Mouse (Mus musculus): ENCODE results near the gene Tmem19.

Gene Tmem19

GRCm38 (mm10) chr10:115361840-115362622, at the start of gene Tmem19:
Gene Tmem19 (minus strand): TSS chr10:115362501.
- in situ Hi-C loops (cut with MboI; ENCODE audit: low sequenced_read_pairs): no loop called here

- in situ Hi-C loops (cut with MboI; ENCODE audit: low sequenced_read_pairs): loop anchor here (10.0 to 25.0 kb wide), 2 partner anchors 82 to 781 kb away; no protein-coding TSS in a partner anchor
These were observed 44.1 kb upstream of the Tmem19 start for GRCm38 (mm10) chr10:115406393-115406792.

GRCm38 (mm10) chr10:115391896-115392295, 29.6 kb upstream of the Tmem19 start:
- in situ Hi-C loops (cut with MboI; ENCODE audit: low sequenced_read_pairs): no loop called here

GRCm38 (mm10) chr10:115391076-115391475, 28.8 kb upstream of the Tmem19 start:
- in situ Hi-C loops (cut with MboI; ENCODE audit: low sequenced_read_pairs): no loop called here

- in situ Hi-C loops (cut with MboI; ENCODE audit: low sequenced_read_pairs): no loop called here
These were observed 25.6 kb upstream of the Tmem19 start for GRCm38 (mm10) chr10:115387891-115388290.

DNA sequence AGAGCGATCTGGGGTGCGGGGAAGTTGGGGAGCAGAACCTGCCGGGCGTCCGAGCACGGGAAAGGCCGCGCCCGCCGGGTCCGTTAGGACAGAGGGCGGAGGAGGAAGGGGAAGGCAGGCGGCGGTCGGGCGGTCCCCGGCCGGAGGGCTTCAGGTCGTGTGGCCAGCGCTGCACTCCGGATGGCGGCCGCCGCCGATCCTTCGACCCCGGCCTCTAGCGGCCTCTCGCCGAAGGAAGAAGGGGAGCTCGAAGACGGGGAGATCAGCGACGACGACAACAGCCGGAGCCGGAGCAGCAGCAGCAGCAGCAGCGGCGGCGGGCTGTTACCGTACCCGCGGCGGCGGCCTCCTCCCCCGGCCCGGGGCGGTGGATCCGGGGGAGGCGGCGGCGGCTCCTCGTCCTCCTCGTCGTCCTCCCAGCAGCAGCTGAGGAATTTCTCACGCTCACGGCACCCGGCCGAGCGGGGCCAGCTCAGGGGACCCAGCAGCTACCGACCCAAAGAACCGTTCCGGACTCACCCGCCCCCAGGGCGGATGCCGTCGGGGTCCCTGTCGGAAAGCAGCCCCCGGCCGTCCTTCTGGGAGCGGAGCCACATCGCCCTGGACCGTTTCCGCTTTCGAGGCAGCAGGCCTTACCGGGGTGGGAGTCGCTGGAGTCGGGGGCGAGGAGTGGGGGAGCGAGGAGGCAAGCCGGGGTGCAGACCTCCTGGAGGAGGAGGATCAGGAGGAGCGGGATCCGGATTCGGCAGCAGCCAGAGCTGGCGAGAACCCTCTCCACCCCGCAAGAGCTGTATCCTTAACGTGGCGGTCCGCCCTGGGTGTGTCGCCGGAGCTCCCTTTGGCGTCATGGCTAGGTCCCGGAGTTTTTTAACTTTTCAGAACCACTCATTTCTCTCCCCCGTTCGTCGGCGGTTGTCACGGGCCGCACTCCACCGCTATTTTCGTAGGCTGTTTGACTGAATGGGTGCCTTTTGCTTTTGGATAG, 23.0 kb upstream of the Tmem19 start:
- in situ Hi-C loops (cut with MboI; ENCODE audit: low sequenced_read_pairs): no loop called here

DNA sequence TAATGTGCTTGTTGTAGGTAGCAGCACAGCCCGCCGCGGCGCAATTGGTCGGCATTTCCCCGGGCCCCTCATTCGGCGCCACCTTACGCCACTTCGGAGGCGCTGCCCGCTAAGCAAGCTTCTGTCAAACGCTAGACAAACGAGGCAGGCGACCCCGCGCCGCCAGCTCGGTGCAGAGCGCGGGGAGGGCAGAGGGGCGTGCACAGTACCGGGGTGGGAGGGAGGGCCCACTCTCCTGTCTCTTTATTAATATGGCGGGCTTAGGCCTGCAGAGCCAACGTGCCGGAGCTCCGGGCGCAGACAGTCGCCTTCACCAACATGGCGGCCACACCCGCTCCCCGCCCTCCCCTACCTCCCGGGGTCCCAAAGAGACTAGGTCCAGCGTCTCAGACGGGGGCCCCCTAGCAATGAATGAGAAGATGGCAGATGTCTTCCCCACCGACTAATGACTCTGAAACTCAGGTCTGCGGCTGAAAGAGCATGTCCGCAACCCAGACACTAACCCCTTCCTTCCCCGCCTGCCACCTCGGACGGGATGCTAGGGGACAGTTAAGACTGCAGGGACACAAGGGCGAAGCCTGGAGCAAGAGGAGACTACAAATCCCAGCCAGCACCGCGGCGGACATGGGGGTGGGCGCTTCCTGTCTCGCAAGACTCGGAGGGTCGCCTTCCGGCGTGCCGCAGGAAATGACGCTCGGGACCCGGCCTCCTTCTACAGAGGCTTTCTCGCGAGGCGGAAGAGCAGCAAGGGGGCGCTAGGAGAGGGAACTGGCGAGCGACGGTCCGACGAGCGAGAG, 22.1 kb upstream of the Tmem19 start, which contains the start of the genes Thap2 and Zfc3h1:
TSS of gene Thap2 (minus strand) at position 223 of the 797 bp plus-strand sequence.
TSS of gene Zfc3h1 (plus strand) at position 739 of the 797 bp plus-strand sequence.
- in situ Hi-C loops (cut with MboI; ENCODE audit: low sequenced_read_pairs): no loop called here

- in situ Hi-C loops (cut with MboI; ENCODE audit: low sequenced_read_pairs): no loop called here
These were observed 21.4 kb upstream of the Tmem19 start for GRCm38 (mm10) chr10:115383644-115384220.

- in situ Hi-C loops (cut with MboI; ENCODE audit: low sequenced_read_pairs): no loop called here
These were observed 20.7 kb upstream of the Tmem19 start for GRCm38 (mm10) chr10:115382846-115383643.

GRCm38 (mm10) chr10:115381506-115382084, 19.3 kb upstream of the Tmem19 start:
- in situ Hi-C loops (cut with MboI; ENCODE audit: low sequenced_read_pairs): no loop called here

DNA sequence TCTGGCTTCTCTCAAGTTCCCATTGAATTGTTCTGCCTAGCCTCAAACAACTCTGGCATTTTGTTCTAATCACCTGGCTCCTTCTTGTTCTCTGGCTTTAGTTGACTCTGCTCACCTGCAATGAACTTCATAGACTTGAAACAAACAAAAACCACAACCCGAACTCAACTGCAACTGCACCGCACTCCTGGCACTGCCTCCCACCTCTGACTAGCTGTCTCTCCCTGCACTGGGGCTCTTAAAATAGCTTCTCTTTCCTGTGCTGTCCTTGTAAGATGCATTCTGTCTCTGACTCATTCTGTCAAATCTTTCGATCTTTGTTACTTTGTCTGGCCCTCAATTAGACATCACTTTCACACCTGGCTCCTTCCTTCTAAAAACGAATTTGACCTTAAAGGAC, 850 bp upstream of the Tmem19 start:
- in situ Hi-C loops (cut with MboI; ENCODE audit: low sequenced_read_pairs): no loop called here

DNA sequence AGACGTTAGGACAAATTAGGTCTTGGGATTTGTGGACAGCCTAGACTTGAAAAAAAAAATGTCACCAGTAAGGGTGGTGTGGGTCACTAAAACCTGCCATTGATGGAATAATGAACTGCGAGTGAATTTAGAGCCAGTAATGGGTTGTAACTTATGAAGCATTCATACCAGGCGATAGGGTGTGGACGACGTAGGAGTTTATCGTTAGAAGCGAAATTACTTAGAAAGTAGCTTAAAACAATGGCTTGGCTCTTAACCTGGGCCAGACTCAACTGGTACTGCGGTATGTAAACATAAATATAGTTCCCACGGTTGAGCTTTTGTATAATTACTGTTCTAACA, 293 bp upstream of the Tmem19 start:
- in situ Hi-C loops (cut with MboI; ENCODE audit: low sequenced_read_pairs): no loop called here

GRCm38 (mm10) chr10:115359066-115359465, 3.2 kb downstream of the Tmem19 start:
- in situ Hi-C loops (cut with MboI; ENCODE audit: low sequenced_read_pairs): no loop called here

DNA sequence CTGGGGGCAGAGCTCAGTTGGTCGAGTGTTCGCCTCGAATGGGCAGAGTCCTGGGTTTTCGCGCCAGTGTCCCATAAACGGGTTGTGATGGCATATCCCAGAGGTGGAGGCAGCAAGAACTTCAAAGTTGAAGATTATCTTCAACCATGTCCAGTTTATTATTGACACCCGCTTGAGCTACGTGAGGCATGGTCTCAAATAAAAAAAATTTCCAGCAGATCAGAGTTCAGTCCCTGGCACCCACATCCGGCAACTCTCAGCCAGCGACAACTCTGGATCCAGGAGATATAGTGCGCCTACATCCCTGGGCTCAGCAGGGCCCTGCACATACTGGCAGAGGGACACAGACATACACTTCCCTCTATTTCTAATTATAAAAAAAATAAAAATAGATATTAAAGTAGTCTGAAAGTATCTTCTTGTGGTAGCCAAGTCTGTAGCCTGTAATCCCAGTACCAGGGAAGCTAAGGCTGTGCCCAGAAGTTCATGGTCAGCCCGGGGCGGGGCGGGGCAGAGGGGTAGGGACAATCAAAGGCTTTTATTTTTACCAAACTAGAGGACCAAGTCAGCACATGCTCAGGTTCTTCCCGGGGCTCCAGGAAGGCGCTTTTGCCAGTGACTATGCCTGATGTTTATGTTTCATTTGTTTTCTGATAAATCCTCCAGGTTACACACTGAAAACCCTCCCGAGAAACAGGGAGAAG, 3.9 kb downstream of the Tmem19 start:
- in situ Hi-C loops (cut with MboI; ENCODE audit: low sequenced_read_pairs): no loop called here

DNA sequence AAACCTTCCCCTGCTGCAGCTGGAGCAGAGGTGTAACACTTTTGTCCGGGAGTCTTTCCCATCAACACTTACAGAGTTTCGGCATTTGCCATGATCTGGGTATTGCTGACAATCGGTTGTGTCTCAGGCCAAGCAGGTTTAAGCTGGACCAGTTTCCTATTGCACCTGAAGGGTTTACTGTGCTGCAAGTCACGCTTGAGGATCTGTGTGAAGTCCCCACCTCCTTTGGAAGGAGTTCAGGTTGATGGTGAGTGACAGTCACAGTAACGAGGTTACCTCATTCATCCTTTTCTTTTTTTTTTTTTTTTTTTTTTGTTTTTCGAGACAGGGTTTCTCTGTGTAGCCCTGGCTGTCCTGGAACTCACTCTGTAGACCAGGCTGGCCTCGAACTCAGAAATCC, 6.2 kb downstream of the Tmem19 start:
- in situ Hi-C loops (cut with MboI; ENCODE audit: low sequenced_read_pairs): no loop called here

GRCm38 (mm10) chr10:115355016-115355415, 7.3 kb downstream of the Tmem19 start:
- in situ Hi-C loops (cut with MboI; ENCODE audit: low sequenced_read_pairs): no loop called here

DNA sequence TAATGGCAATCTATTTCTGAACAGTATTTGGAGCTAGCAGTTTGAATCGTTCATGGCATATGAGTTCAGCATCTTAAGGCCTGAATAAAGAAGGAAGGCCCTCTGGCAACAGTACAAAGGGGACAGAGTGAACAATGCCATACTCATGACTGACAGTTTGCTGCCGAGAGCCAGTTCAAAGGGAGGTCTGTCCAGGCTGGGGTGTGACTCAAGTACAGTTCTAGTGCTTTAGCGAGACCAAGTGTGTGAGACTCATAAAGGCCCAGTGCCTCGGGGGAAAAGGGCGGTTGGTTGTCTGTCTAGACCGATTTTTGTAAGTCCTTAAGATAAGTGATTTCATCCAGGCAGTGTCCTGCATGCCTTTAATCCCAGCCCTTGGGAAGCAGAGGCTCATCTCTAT, 7.7 kb downstream of the Tmem19 start:
- in situ Hi-C loops (cut with MboI; ENCODE audit: low sequenced_read_pairs): no loop called here

GRCm38 (mm10) chr10:115350810-115351397, 11.4 kb downstream of the Tmem19 start:
- in situ Hi-C loops (cut with MboI; ENCODE audit: low sequenced_read_pairs): no loop called here

All from CH12F3 (cell line).